In genomic region chr6:129233366-129233954, GRCm38 (mm10) we compare ENCODE assay signal across 13 mouse cellular contexts. TPM values are rescaled to one million over a fixed set of nuclear protein-coding genes. Genes with fewer than 3 reads are reported as not detected.
DNase-seq lines count a peak whose midpoint lies in the region; ATAC-seq and TF ChIP-seq lines count a peak whose summit lies in the region.
"Had no signal": no experiment of that assay in that cellular context is flagged by ENCODE, and none has a peak within 500 bp of the region (broad histone marks: within the 10 kb centered on the region; RNA-seq: fewer than 3 reads in every experiment).

No protein-coding gene starts in this region.

- TF ChIP-seq CTCF in left cerebral cortex, adult 2 months (IDR thresholded peaks at IDR 0.05): no peak
- no peak for TF ChIP-seq CTCF in CH12.LX (conservative IDR thresholded peaks at IDR 0.05 in 1 of 2, IDR thresholded peaks at IDR 0.05 in 1 of 2; ENCODE audit: low read depth in 2 of 2, low read length in 2 of 2)
- no peak for TF ChIP-seq CTCF in liver, embryonic 14.5 days (IDR thresholded peaks at IDR 0.05; ENCODE audit: low read depth)
- TF ChIP-seq CTCF in forebrain, postnatal 0 days (IDR thresholded peaks at IDR 0.05; ENCODE audit: low read depth): no peak

- TF ChIP-seq RAD21 in CH12.LX (IDR thresholded peaks at IDR 0.05; ENCODE audit: low read depth, low read length): no peak

- H3K4me1 ChIP-seq in CH12.LX (ENCODE audit: control insufficient read depth in 1 of 2, insufficient read depth in 2 of 2): peaks cover 37 to 68% of the 10 kb centered on the region in 2 experiments
- H3K4me1 ChIP-seq in liver, embryonic 14.5 days (replicated peaks; ENCODE audit: control insufficient read depth in 2 of 2, insufficient read depth in 2 of 2, low read length in 1 of 2): peaks cover 54 to 76% of the 10 kb centered on the region in 2 experiments
- H3K4me1 ChIP-seq in forebrain, postnatal 0 days (ENCODE audit: insufficient read depth): peaks cover 4% of the 10 kb centered on the region; the same call in 1 of the 2 replicates

- no peak for ATAC-seq in liver, embryonic 14.5 days (ENCODE audit: insufficient read depth)
- no peak for ATAC-seq in forebrain, postnatal 0 days
- ATAC-seq: hindbrain, embryonic 16.5 days had no signal

- intact Hi-C loops in left cerebral cortex, adult 2 months (cut with DNase I): no loop called here
- intact Hi-C loops in left cerebral cortex, postnatal 4 days (cut with DNase I): loop anchor here (10.0 kb wide), 1 partner anchor 139 kb away; no protein-coding TSS in a partner anchor

- H3K27me3 ChIP-seq in CH12.LX (replicated peaks): no peaks in the 10 kb centered on the region
- no peaks in the 10 kb centered on the region for H3K27me3 ChIP-seq in liver, embryonic 14.5 days (ENCODE audit: control insufficient read depth, insufficient read depth, low read length)
- H3K27me3 ChIP-seq in forebrain, postnatal 0 days (ENCODE audit: insufficient read depth, low read length): no peaks in the 10 kb centered on the region
- H3K27me3 ChIP-seq: neural tube, embryonic 12.5 days had no signal

- TF ChIP-seq EP300 in CH12.LX (IDR thresholded peaks at IDR 0.05; ENCODE audit: low read length): no peak
- TF ChIP-seq EP300 in liver, embryonic 14.5 days (IDR thresholded peaks at IDR 0.05; ENCODE audit: low read depth): no peak

- peak overlapping the region; percentile 44 for H3K27ac ChIP-seq in left cerebral cortex, adult 2 months
- peak overlapping the region; percentile 100 for H3K27ac ChIP-seq in CH12.LX (ENCODE audit: insufficient read depth, low read depth)
- H3K27ac ChIP-seq in liver, embryonic 14.5 days: peak overlapping the region; percentile 37
- H3K27ac ChIP-seq in forebrain, postnatal 0 days (ENCODE audit: low read depth, low read length): no peak overlapping the region
- H3K27ac ChIP-seq: forebrain, embryonic 10.5 days; neural tube, embryonic 12.5 days had no signal

- peaks cover 3% of the 10 kb centered on the region; the same call in 1 of the 2 replicates for H3K79me2 ChIP-seq in CH12.LX (replicated peaks; ENCODE audit: control insufficient read depth, extremely low read depth, insufficient read depth, poor library complexity, severe bottlenecking)

- peak; percentile 47; the same call in 1 of the 2 replicates for TF ChIP-seq POLR2A in CH12.LX (IDR thresholded peaks at IDR 0.05; ENCODE audit: low read depth, low read length)

- H3K4me3 ChIP-seq in left cerebral cortex, adult 2 months: no peak overlapping the region
- H3K4me3 ChIP-seq in CH12.LX (replicated peaks in 1 of 3; ENCODE audit: low read depth in 2 of 3, low read length in 2 of 3, poor library complexity in 1 of 3): peak overlapping the region in 1 of 3 experiments; percentile 21
- H3K4me3 ChIP-seq in liver, embryonic 14.5 days (ENCODE audit: insufficient read depth in 1 of 2, low read depth in 2 of 2, low read length in 2 of 2): no peak overlapping the region
- no peak overlapping the region for H3K4me3 ChIP-seq in forebrain, postnatal 0 days (ENCODE audit: low read depth, low read length)
- H3K4me3 ChIP-seq: forebrain, embryonic 10.5 days; neural tube, embryonic 12.5 days had no signal

- H3K9me3 ChIP-seq in CH12.LX (replicated peaks; ENCODE audit: low read length): peaks cover 9% of the 10 kb centered on the region
- no peaks in the 10 kb centered on the region for H3K9me3 ChIP-seq in liver, embryonic 14.5 days (ENCODE audit: control insufficient read depth, low read length)
- no peaks in the 10 kb centered on the region for H3K9me3 ChIP-seq in forebrain, postnatal 0 days (ENCODE audit: low read length)
- H3K9me3 ChIP-seq: forebrain, embryonic 10.5 days; neural tube, embryonic 12.5 days had no signal

- peaks cover 0 to 9% of the 10 kb centered on the region in 2 experiments for H3K36me3 ChIP-seq in CH12.LX (replicated peaks in 1 of 2; ENCODE audit: control insufficient read depth in 1 of 2, insufficient read depth in 1 of 2, low read length in 1 of 2)
- H3K36me3 ChIP-seq in liver, embryonic 14.5 days (replicated peaks; ENCODE audit: control insufficient read depth, insufficient read depth, low read depth): no peaks in the 10 kb centered on the region
- H3K36me3 ChIP-seq in forebrain, postnatal 0 days (ENCODE audit: insufficient read depth): no peaks in the 10 kb centered on the region
- H3K36me3 ChIP-seq: forebrain, embryonic 10.5 days; neural tube, embryonic 12.5 days had no signal

- dilution Hi-C loops in CH12.LX (cut with MboI; ENCODE audit: extremely low pct_ligation_motif_present, extremely low pct_unique_long_range_greater_than_20kb, low sequenced_read_pairs): no loop called here

- in situ Hi-C loops in CH12.LX (cut with MboI; ENCODE audit: low pct_ligation_motif_present, low pct_unique_long_range_greater_than_20kb, low sequenced_read_pairs): loop anchor here (5.0 kb wide), 1 partner anchor 51 kb away; the partner anchor contains the start of gene Clec2d

- peak overlapping the region; percentile 43 for H3K4me2 ChIP-seq in CH12.LX (ENCODE audit: insufficient read depth, low read depth, poor library complexity, severe bottlenecking)
- H3K4me2 ChIP-seq in liver, embryonic 14.5 days (ENCODE audit: low read depth): peak overlapping the region; percentile 29; the same call in 1 of the 2 replicates
- H3K4me2 ChIP-seq in forebrain, postnatal 0 days (ENCODE audit: low read depth): no peak overlapping the region
- H3K4me2 ChIP-seq: neural tube, embryonic 12.5 days had no signal

- DNase-seq in left cerebral cortex, adult 2 months (ENCODE audit: extremely low spot score in 1 of 2, low spot score in 2 of 2): no peak
- no peak for DNase-seq in left cerebral cortex, postnatal 4 days
- DNase-seq in A20 (ENCODE audit: low read depth, low spot score): peak; percentile 74
- DNase-seq in CH12.LX (ENCODE audit: extremely low read depth): no peak
- DNase-seq in liver, embryonic 14.5 days (ENCODE audit: low read depth in 3 of 3, low spot score in 3 of 3): no peak
- DNase-seq in urinary bladder, postnatal 4 days (ENCODE audit: low spot score in 2 of 2): no peak
- DNase-seq in cerebellum, adult 11 months: no peak
- DNase-seq in forebrain, postnatal 0 days: no peak
- DNase-seq: cerebellum, postnatal 25 days had no signal

- WGBS in liver, embryonic 14.5 days (ENCODE audit: insufficient replicate concordance): 55% methylated on average over 6 of the region's 6 CpGs
- WGBS in forebrain, postnatal 0 days: 87% methylated on average over 6 of the region's 6 CpGs

- H3K9ac ChIP-seq in CH12.LX (ENCODE audit: insufficient read depth, low read depth): peak overlapping the region; percentile 68
- H3K9ac ChIP-seq in liver, embryonic 14.5 days (replicated peaks): no peak overlapping the region
- no peak overlapping the region for H3K9ac ChIP-seq in forebrain, postnatal 0 days
- H3K9ac ChIP-seq: neural tube, embryonic 12.5 days had no signal

TF ChIP-seq in CH12.LX, 34 proteins besides CTCF, POLR2A, EP300 and RAD21:
- TF ChIP-seq USF2 (conservative IDR thresholded peaks at IDR 0.05; ENCODE audit: low read depth, low read length) (no peak; the same call in 1 of the 2 replicates), CHD2 (IDR thresholded peaks at IDR 0.05; ENCODE audit: low read length) (peak; percentile 12; the same call in 1 of the 2 replicates)

RNA-seq across cellular contexts. Expression of gene Cd69, which starts 41.8 kb away (rescaled TPM):
- total RNA-seq in left cerebral cortex, adult 2 months (2021): not detected
- not detected for total RNA-seq in left cerebral cortex, postnatal 4 days (2021)
- 112 and 132 TPM in 2 replicates for total RNA-seq in CH12.LX (2012; rRNA removed)
- 229 and 269 TPM in 2 replicates for total RNA-seq in CH12.LX (2014; rRNA removed)
- 71.2 and 71.3 TPM in 2 replicates for polyA plus RNA-seq in CH12.LX (2012; ENCODE audit: insufficient read length, low read depth)
- polyA plus RNA-seq in liver, embryonic 14.5 days (2012; rRNA removed): 0.44 and 0.98 TPM in 2 replicates
- polyA plus RNA-seq in liver, embryonic 14.5 days (2014; fragmentation: Nextera tagmentation; extraction: Ambion mirVana): 0.97 and 1.1 TPM in 2 replicates
- not detected in 2 replicates for total RNA-seq in forebrain, postnatal 0 days (2014; rRNA removed)
- polyA plus RNA-seq in forebrain, postnatal 0 days (2015; fragmentation: Nextera tagmentation; extraction: Ambion mirVana): 0.13 TPM in 1 of 2 replicates, not detected in the other
- total RNA-seq: layer of hippocampus, postnatal 25 days had no signal
- polyA plus RNA-seq: neural tube, embryonic 12.5 days had no signal

RNA-seq across cellular contexts. Expression of gene Clec2d, which starts 53.0 kb away (rescaled TPM):
- total RNA-seq in left cerebral cortex, adult 2 months (2021): 1 to 10 TPM; 4.7 to 8.4 TPM
- total RNA-seq in left cerebral cortex, postnatal 4 days (2021): 1 to 10 TPM; 4.0 to 5.4 TPM
- 50.7 and 53.4 TPM in 2 replicates for total RNA-seq in CH12.LX (2012; rRNA removed)
- total RNA-seq in CH12.LX (2014; rRNA removed): 19.7 and 25.9 TPM in 2 replicates
- 5.1 and 6.0 TPM in 2 replicates for polyA plus RNA-seq in CH12.LX (2012; ENCODE audit: insufficient read length, low read depth)
- 2.1 and 6.6 TPM in 2 replicates for polyA plus RNA-seq in liver, embryonic 14.5 days (2012; rRNA removed)
- polyA plus RNA-seq in liver, embryonic 14.5 days (2014; fragmentation: Nextera tagmentation; extraction: Ambion mirVana): 0.19 and 0.22 TPM in 2 replicates
- 6.2 and 9.7 TPM in 2 replicates for total RNA-seq in forebrain, postnatal 0 days (2014; rRNA removed)
- polyA plus RNA-seq in forebrain, postnatal 0 days (2015; fragmentation: Nextera tagmentation; extraction: Ambion mirVana): not detected in 2 replicates
- polyA plus RNA-seq: forebrain, embryonic 10.5 days; neural tube, embryonic 12.5 days had no signal

Comparison
In these comparisons a context has a peak if more than half of its experiments do, and no peak if none do; other contexts are left out.
1. RNA of gene Cd69, which starts 41.8 kb away (total RNA-seq): 112 to 269 TPM in CH12.LX; not detected in left cerebral cortex, adult 2 months, not detected in left cerebral cortex, postnatal 4 days and not detected in forebrain, postnatal 0 days; every median in the first group is over 100 times any median in the second.